Mouse (Mus musculus) CH12.LX (cell line): Measurements from ENCODE around the gene Rnf43. TPM values are rescaled to one million over a fixed set of nuclear protein-coding genes. Genes with fewer than 3 reads are reported as not detected.
A peak's percentile ranks its signal among the peaks of the same experiment; 100 is the strongest.

Experiments used
- DNase-seq: peaks from one replicate; pipeline ENCODE4 v3.0.0-alpha.2; 2013; ENCODE audit errors: extremely low read depth
- H3K27ac ChIP-seq: 2 replicates; pipeline ENCODE4 v1.5.1; 2012; ENCODE audit warnings: low read depth, mild to moderate bottlenecking, control low read depth, moderate library complexity; ENCODE audit not compliant: insufficient read depth
- H3K27me3 ChIP-seq: replicated peaks from 2 replicates; pipeline ENCODE3; 2012; ENCODE audit warnings: inconsistent platforms
- H3K36me3 ChIP-seq, 2 experiments: replicated peaks in 1 of 2; 2 replicates each; pipeline versions ENCODE3 to v1.6.1; 2012; ENCODE audit warnings: inconsistent platforms in 1 of 2, low read length in 1 of 2, mild to moderate bottlenecking in 1 of 2, mixed read lengths in 1 of 2, moderate library complexity in 1 of 2; ENCODE audit not compliant: control insufficient read depth in 1 of 2, insufficient read depth in 1 of 2
- H3K4me1 ChIP-seq, 2 experiments: 2 replicates each; pipeline ENCODE4 v1.6.1; 2012; ENCODE audit warnings: inconsistent platforms in 1 of 2, moderate library complexity in 1 of 2; ENCODE audit not compliant: insufficient read depth in 2 of 2, control insufficient read depth in 1 of 2
- H3K4me2 ChIP-seq: 2 replicates; pipeline ENCODE4 v1.6.1; 2012; ENCODE audit warnings: low read depth, mild to moderate bottlenecking, control low read depth; ENCODE audit not compliant: poor library complexity, insufficient read depth, severe bottlenecking
- H3K4me3 ChIP-seq, 3 experiments: fragments of 150-350 bp in 1 of 3; sonication (generic) in 1 of 3; replicated peaks in 1 of 3; 2 replicates each; pipeline versions ENCODE3 to v1.5.1; 2011 to 2012; ENCODE audit warnings: low read depth in 2 of 3, low read length in 2 of 3, mild to moderate bottlenecking in 2 of 3, moderate library complexity in 2 of 3, control low read depth in 1 of 3, improper control_type of control experiment in 1 of 3, inconsistent platforms in 1 of 3, mixed read lengths in 1 of 3; ENCODE audit not compliant: poor library complexity in 1 of 3
- H3K79me2 ChIP-seq: replicated peaks from 2 replicates; pipeline ENCODE4 v1.6.1; 2012; ENCODE audit warnings: mild to moderate bottlenecking, moderate library complexity; ENCODE audit not compliant: control insufficient read depth, poor library complexity, insufficient read depth, severe bottlenecking; ENCODE audit errors: extremely low read depth
- H3K9ac ChIP-seq: 2 replicates; pipeline ENCODE4 v1.6.1; 2012; ENCODE audit warnings: low read depth, mild to moderate bottlenecking, control low read depth, moderate library complexity; ENCODE audit not compliant: insufficient read depth
- H3K9me3 ChIP-seq: replicated peaks from 2 replicates; pipeline ENCODE3; 2012; ENCODE audit warnings: low read length, inconsistent platforms, mixed read lengths
- CHD1 ChIP-seq: IDR thresholded peaks from 2 replicates; pipeline ENCODE4 v1.6.1; 2012; ENCODE audit warnings: low read depth, low read length, improper control_type of control experiment, inconsistent platforms
- CHD2 ChIP-seq: IDR thresholded peaks from 2 replicates; pipeline ENCODE4 v1.6.1; 2011; ENCODE audit warnings: low read length, improper control_type of control experiment
- E2F4 ChIP-seq: IDR thresholded peaks from 2 replicates; pipeline ENCODE4 v1.6.1; 2011; ENCODE audit warnings: low read depth, low read length, improper control_type of control experiment; ENCODE audit not compliant: insufficient replicate concordance
- ELF1 ChIP-seq: IDR thresholded peaks from 2 replicates; pipeline ENCODE4 v1.6.1; 2014; ENCODE audit warnings: low read depth, mild to moderate bottlenecking, inconsistent platforms, low read length, improper control_type of control experiment
- EP300 ChIP-seq: IDR thresholded peaks from 2 replicates; pipeline ENCODE4 v1.6.1; 2011; ENCODE audit warnings: low read length, improper control_type of control experiment
- GABPA ChIP-seq: IDR thresholded peaks from 2 replicates; pipeline ENCODE4 v1.6.1; 2012; ENCODE audit warnings: low read depth, low read length, improper control_type of control experiment, inconsistent platforms; ENCODE audit not compliant: insufficient replicate concordance
- HCFC1 ChIP-seq: IDR thresholded peaks from 2 replicates; pipeline ENCODE4 v1.6.1; 2012; ENCODE audit warnings: low read depth, mild to moderate bottlenecking, inconsistent platforms, low read length, improper control_type of control experiment
- JUN ChIP-seq: IDR thresholded peaks from 2 replicates; pipeline ENCODE4 v1.6.1; 2011; ENCODE audit warnings: low read depth, mild to moderate bottlenecking, low read length, improper control_type of control experiment, moderate library complexity; ENCODE audit not compliant: insufficient read depth
- KAT2A ChIP-seq: IDR thresholded peaks from 2 replicates; pipeline ENCODE4 v1.6.1; 2012; ENCODE audit warnings: low read length, improper control_type of control experiment, inconsistent platforms; ENCODE audit not compliant: insufficient replicate concordance
- MAFK ChIP-seq: IDR thresholded peaks from 2 replicates; pipeline ENCODE4 v1.6.1; 2011; ENCODE audit warnings: low read length, improper control_type of control experiment; ENCODE audit not compliant: insufficient replicate concordance
- MAZ ChIP-seq: IDR thresholded peaks from 2 replicates; pipeline ENCODE4 v1.6.1; 2012; ENCODE audit warnings: low read depth, mild to moderate bottlenecking, inconsistent platforms, low read length, improper control_type of control experiment, moderate library complexity
- NELFE ChIP-seq: IDR thresholded peaks from 2 replicates; pipeline ENCODE4 v1.6.1; 2011; ENCODE audit warnings: low read depth, low read length, improper control_type of control experiment
- NRF1 ChIP-seq: IDR thresholded peaks from 2 replicates; pipeline ENCODE4 v1.6.1; 2014; ENCODE audit warnings: low read depth, mild to moderate bottlenecking, inconsistent platforms, low read length, improper control_type of control experiment, moderate library complexity
- POLR2A ChIP-seq: IDR thresholded peaks from 2 replicates; pipeline ENCODE4 v1.6.1; 2011; ENCODE audit warnings: low read depth, mild to moderate bottlenecking, improper control_type of control experiment, low read length
- RCOR1 ChIP-seq: conservative IDR thresholded peaks from 2 replicates; pipeline ENCODE4 v1.6.1; 2012; ENCODE audit warnings: low read depth, mild to moderate bottlenecking, inconsistent platforms, low read length, improper control_type of control experiment
- SIN3A ChIP-seq: IDR thresholded peaks from 2 replicates; pipeline ENCODE4 v1.6.1; 2012; ENCODE audit warnings: low read length, improper control_type of control experiment, inconsistent platforms
- SMC3 ChIP-seq: IDR thresholded peaks from 2 replicates; pipeline ENCODE4 v1.6.1; 2011; ENCODE audit warnings: low read depth, low read length, improper control_type of control experiment
- TBP ChIP-seq: conservative IDR thresholded peaks from 2 replicates; pipeline ENCODE4 v1.6.1; 2011; ENCODE audit warnings: low read depth, low read length, improper control_type of control experiment
- TCF12 ChIP-seq: IDR thresholded peaks from 2 replicates; pipeline ENCODE4 v1.6.1; 2014; ENCODE audit warnings: low read depth, mild to moderate bottlenecking, inconsistent platforms, low read length, improper control_type of control experiment
- USF1 ChIP-seq: IDR thresholded peaks from 2 replicates; pipeline ENCODE4 v1.6.1; 2014; ENCODE audit warnings: low read depth, mild to moderate bottlenecking, inconsistent platforms, low read length, improper control_type of control experiment
- ZC3H11A ChIP-seq: IDR thresholded peaks from 2 replicates; pipeline ENCODE4 v1.6.1; 2012; ENCODE audit warnings: low read depth, mild to moderate bottlenecking, inconsistent platforms, low read length, improper control_type of control experiment
- ZMIZ1 ChIP-seq: IDR thresholded peaks from 2 replicates; pipeline ENCODE4 v1.6.1; 2012; ENCODE audit warnings: low read depth, mild to moderate bottlenecking, inconsistent platforms, low read length, improper control_type of control experiment
- ZNF384 ChIP-seq: IDR thresholded peaks from 2 replicates; pipeline ENCODE4 v1.6.1; 2012; ENCODE audit warnings: low read depth, low read length, improper control_type of control experiment, inconsistent platforms
- dilution Hi-C: fragments of 300-500 bp; cut with MboI; formaldehyde crosslinking; loops from 2 replicates; pipeline ENCODE4 v1.14.3; 2020; ENCODE audit warnings: low sequenced_read_pairs; ENCODE audit not compliant: extremely low pct_unique_long_range_greater_than_20kb, extremely low pct_ligation_motif_present
- in situ Hi-C: fragments of 300-500 bp; cut with MboI; formaldehyde crosslinking; loops from 3 replicates; pipeline ENCODE4 v1.14.3; 2019; ENCODE audit warnings: low sequenced_read_pairs, low pct_ligation_motif_present, low pct_unique_long_range_greater_than_20kb, mixed read lengths
- polyA plus RNA-seq: library from polyadenylated mRNA; unstranded; fragments of >175 nt; gene quantifications from 2 replicates; pipeline ENCODE4 v1.2.1, GENCODE M21; 2012; ENCODE audit warnings: low read depth; ENCODE audit not compliant: insufficient read length
- total RNA-seq, 2 experiments: library from RNA; depleted of rRNA; stranded (reverse); fragments of 300-350 nt in 1 of 2; fragments of >200 nt in 1 of 2; gene quantifications; 2 replicates each; pipeline ENCODE4 v1.2.3; 2012 to 2014

The Rnf43 gene
- total and polyA plus RNA-seq, 3 experiments, result 12.2 to 27.7 (median 26.3) TPM

DNA sequence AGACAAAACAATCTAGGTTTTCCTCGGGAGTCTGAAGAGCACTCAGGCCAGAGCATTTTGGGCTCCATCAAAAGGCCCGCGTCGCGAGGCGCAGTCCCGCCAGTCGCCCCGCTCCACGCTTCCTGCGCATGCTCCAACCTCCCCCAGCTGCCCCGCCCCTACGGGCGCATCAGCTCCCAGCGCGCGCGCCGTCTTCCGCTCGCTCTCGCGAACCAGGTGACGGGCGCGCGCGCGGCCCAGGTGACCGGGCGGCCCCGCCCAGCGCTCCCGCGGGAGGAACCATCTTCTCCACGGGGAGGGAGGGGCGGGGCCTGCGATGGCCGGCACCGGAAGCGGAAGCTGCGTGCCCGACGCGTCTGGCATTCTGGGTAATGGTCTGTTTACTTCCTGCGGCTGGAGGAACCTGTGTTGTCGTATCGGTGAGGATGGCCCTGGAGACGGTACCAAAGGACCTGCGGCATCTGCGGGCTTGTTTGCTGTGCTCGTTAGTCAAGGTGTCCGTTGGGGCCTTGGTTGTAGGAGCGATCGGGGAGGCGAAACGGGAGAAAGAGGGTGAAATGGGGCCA is 74.7 kb downstream of the Rnf43 start, which contains the start of gene Supt4a (continued):
- TF ChIP-seq RCOR1 (peak; percentile 81), GABPA (peak; percentile 57; the same call in 1 of the 2 replicates), HCFC1 (peak; percentile 98), ZNF384 (no peak), SMC3 (no peak), TCF12 (peak; percentile 91), E2F4 (peak; percentile 85; the same call in 1 of the 2 replicates), EP300 (no peak), SIN3A (peak; percentile 99), KAT2A (peak; percentile 95; the same call in 1 of the 2 replicates), ZMIZ1 (peak; percentile 91), TBP (0 out of 2 replicates have a peak, but pooled peaks have one; percentile 2), CHD2 (peak; percentile 80), MAFK (no peak), JUN (no peak), POLR2A (peak; percentile 83), NELFE (peak; percentile 68), MAZ (peak; percentile 95)

DNA sequence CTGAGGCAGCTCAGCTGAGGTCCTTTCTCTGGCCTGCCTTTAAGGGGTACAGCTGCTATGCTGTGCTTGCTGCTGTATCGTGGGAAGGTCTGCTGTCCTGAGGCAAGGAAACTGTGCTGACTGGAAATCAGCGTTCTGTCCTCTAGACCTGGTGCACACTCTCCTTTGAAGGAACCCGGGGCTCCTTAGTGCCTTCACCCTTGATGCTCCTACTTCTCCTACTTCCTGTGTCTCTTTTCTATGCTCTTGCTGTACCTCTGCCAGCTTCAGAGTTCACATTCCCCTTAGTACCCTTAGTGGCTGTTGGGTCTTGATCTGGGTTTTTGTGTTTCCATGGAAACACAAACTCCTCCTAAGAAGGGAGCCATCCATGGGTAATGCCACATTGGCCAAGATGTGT is 81.2 kb downstream of the Rnf43 start:
- in situ Hi-C loops (no loop called here), dilution Hi-C loops (no loop called here)
- Histone ChIP-seq H3K79me2 (peaks cover 46% of the 10 kb centered on the region), H3K9ac (no peak overlapping the region), H3K27ac (peak overlapping the region; percentile 51), H3K4me2 (0 out of 2 replicates have a peak overlapping the region, but pooled peaks have one; percentile 14), H3K9me3 (no peaks in the 10 kb centered on the region), H3K4me1 (peaks cover 36 to 77% of the 10 kb centered on the region in 2 experiments), H3K27me3 (no peaks in the 10 kb centered on the region), H3K36me3 (peaks cover 40 to 48% of the 10 kb centered on the region in 2 experiments), H3K4me3 (peak overlapping the region in 1 of 3 experiments; percentile 8)
- no peak for DNase-seq
- TF ChIP-seq USF1 (no peak), TCF12 (no peak), CHD1 (no peak; the same call in 1 of the 2 replicates), GABPA (no peak), ELF1 (no peak), ZC3H11A (no peak), HCFC1 (no peak), NRF1 (no peak)
